Mouse (Mus musculus) bone marrow, adult 2 months (tissue): Measurements from ENCODE around the gene Ccdc158.

Experiments used
- CTCF ChIP-seq: fragments of 200-500 bp; IDR thresholded peaks from 2 replicates; pipeline ENCODE4 v1.5.1; 2011; ENCODE audit warnings: low read length, control low read depth; ENCODE audit not compliant: control insufficient read depth, insufficient read depth
- POLR2A ChIP-seq: fragments of 200-500 bp; IDR thresholded peaks from 2 replicates; pipeline ENCODE4 v1.6.1; 2011; ENCODE audit warnings: low read depth, mild to moderate bottlenecking, control low read depth, low read length, borderline replicate concordance; ENCODE audit not compliant: control insufficient read depth

DNA sequence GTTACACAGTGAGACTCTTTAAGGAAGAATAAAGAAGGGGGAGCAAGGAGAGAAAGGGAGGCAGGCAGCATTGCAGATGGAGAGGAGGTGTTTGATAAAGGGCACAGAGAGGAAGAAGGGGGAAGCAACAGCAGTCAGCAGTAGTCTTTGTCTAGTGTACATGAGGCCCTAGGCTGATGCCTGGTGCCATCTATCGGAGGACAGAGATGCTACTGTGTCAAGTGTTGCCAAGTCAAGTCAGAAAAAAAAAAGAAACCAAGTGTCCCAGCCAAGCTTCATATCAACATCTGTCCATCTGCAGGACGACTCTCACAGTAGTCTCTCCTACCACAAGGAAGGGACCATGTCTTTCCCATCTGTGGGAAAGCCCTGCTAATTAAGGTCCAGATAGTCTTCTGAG lies 10.8 kb downstream of the Ccdc158 start:
- TF ChIP-seq POLR2A (no peak), CTCF (no peak)
